Mouse (Mus musculus) heart, embryonic 10.5 days (tissue): ENCODE measurements at regions not wholly inside any gene's neighbourhood (a gene's known extent, or its start where the extent isn't known, plus 50 kb on each side); places are given as distances from the start of the nearest gene placed in this dataset.

Source experiments
- DNase-seq: peaks from one replicate; pipeline ENCODE4 v3.0.0-alpha.2; 2017; ENCODE audit warnings: low spot score
- H3K27ac ChIP-seq: fragments of 300-500 bp; sonication (generic); 2 replicates; pipeline ENCODE4 v1.5.1; 2016; ENCODE audit warnings: mild to moderate bottlenecking
- H3K27me3 ChIP-seq: fragments of 300-500 bp; sonication (generic); 2 replicates; pipeline ENCODE4 v1.6.1; 2016; ENCODE audit warnings: mild to moderate bottlenecking; ENCODE audit not compliant: poor library complexity, insufficient read depth, severe bottlenecking
- H3K36me3 ChIP-seq: fragments of 300-500 bp; sonication (generic); 2 replicates; pipeline ENCODE4 v1.6.1; 2016; ENCODE audit warnings: mild to moderate bottlenecking, moderate library complexity
- H3K4me1 ChIP-seq: fragments of 300-500 bp; sonication (generic); 2 replicates; pipeline ENCODE4 v1.6.1; 2016; ENCODE audit warnings: mild to moderate bottlenecking
- H3K4me3 ChIP-seq: fragments of 300-500 bp; sonication (generic); 2 replicates; pipeline ENCODE4 v1.5.1; 2016; ENCODE audit warnings: mild to moderate bottlenecking, moderate library complexity
- H3K9me3 ChIP-seq: fragments of 300-500 bp; sonication (generic); 2 replicates; pipeline ENCODE4 v1.6.1; 2016; ENCODE audit warnings: mild to moderate bottlenecking, moderate library complexity
- WGBS: fragments of 180-500 bp; shearing (Covaris S2); methylation state at CpG from one replicate; pipeline ENCODE4 v1.1.7; 2016; 5-methylcytosine and 5-hydroxymethylcytosine counted together

DNA sequence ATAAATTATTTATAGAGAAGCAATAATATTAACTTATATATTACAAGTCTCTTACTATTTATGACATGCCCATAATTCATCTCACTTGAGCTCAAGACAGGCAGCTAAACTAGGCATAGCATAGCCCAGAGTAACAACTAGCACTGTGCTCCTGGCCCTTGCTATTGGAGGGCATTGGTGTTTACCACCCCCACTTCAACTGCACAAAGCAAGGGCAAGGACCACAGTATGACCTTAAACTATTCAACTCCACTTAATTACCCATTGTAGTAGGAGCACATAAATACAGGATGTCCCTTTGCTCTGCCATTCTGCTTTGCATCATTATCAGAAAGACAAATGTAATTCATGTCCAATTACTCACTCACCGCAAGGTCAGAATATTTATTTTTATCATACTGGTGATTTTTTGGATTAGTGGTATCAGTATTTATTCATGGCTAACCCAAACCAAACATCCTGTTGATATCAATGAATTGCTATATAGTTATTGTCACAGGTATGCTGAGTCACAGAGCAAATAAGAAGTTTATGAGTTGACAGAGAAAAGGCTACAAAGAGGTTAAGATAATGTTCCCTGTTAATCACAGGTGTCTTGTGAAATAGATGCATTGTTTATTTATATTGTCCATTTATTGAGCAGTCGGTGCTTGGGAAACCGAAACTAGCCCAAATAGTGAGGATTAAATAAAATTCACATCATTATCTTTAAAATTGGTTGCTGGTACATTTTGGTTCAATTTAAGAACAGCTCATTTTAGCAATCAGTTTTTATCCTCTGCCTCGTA, 523.4 kb upstream of the A1bg start:
- DNase-seq = no peak
- no peaks in the 10 kb centered on the region for H3K36me3 ChIP-seq
- no peaks in the 10 kb centered on the region for H3K4me1 ChIP-seq
- H3K9me3 ChIP-seq = no peaks in the 10 kb centered on the region
- 87% methylated on average over 4 of the region's 4 CpGs for WGBS
- no peaks in the 10 kb centered on the region for H3K27me3 ChIP-seq
- H3K27ac ChIP-seq = no peak overlapping the region
- no peak overlapping the region for H3K4me3 ChIP-seq

DNA sequence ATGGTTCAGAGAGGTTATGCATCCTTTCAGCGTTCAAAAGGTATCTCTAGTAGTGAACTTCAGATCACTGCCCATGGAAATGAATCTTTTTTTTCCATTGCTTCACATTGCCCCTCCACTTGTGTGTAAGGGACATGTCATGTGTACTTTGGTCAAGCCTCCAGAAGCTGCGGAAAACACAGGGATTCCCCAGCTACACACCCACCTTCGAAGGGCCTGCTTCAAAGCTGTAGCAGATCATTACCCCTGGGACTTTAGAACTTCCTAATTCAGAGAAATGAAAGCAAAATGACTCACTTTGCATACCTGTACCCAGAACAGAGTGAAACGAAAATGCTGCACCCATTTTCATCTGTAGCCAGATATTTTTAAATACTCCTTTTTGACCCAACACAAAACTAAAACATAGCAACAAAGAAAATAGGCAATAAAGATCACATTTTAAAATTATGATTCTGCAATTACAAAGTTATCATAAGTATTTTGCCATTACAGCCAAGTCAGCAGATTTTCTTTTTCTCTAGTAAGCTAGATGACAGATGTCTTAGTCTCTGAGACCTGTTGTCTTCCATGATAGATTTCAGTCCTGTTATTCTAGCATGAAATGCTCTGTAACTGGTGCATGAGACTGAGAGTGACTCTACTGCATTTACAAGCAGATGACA, 519.1 kb upstream of the A1bg start:
- H3K27me3 ChIP-seq = no peaks in the 10 kb centered on the region
- H3K9me3 ChIP-seq = no peaks in the 10 kb centered on the region
- H3K36me3 ChIP-seq = no peaks in the 10 kb centered on the region
- DNase-seq = no peak
- no peaks in the 10 kb centered on the region for H3K4me1 ChIP-seq
- H3K27ac ChIP-seq = no peak overlapping the region
- no peak overlapping the region for H3K4me3 ChIP-seq
- 74% methylated on average over 4 of the region's 4 CpGs for WGBS

- WGBS = 94% methylated on average over 2 of the region's 2 CpGs
- H3K4me1 ChIP-seq = no peaks in the 10 kb centered on the region
- no peak overlapping the region for H3K27ac ChIP-seq
- H3K4me3 ChIP-seq = no peak overlapping the region
- no peaks in the 10 kb centered on the region for H3K36me3 ChIP-seq
- H3K27me3 ChIP-seq = no peaks in the 10 kb centered on the region
- no peak for DNase-seq
- H3K9me3 ChIP-seq = no peaks in the 10 kb centered on the region
Observed at GRCm38 (mm10) chr15:61441012-61441411, 518.2 kb upstream of the A1bg start.

GRCm38 (mm10) chr15:61440284-61440683, 517.5 kb upstream of the A1bg start:
- 69% methylated on average over 2 of the region's 2 CpGs for WGBS
- Histone ChIP-seq H3K27ac (no peak overlapping the region), H3K9me3 (no peaks in the 10 kb centered on the region), H3K4me1 (no peaks in the 10 kb centered on the region), H3K36me3 (no peaks in the 10 kb centered on the region), H3K27me3 (no peaks in the 10 kb centered on the region), H3K4me3 (no peak overlapping the region)
- DNase-seq = no peak

GRCm38 (mm10) chr15:61439623-61440170, 516.9 kb upstream of the A1bg start:
- WGBS = 88% methylated on average over 2 of the region's 2 CpGs
- no peaks in the 10 kb centered on the region for H3K9me3 ChIP-seq

GRCm38 (mm10) chr15:61428818-61429415, 506.1 kb upstream of the A1bg start:
- DNase-seq = no peak
- H3K4me3 ChIP-seq = no peak overlapping the region
- 79% methylated on average over 2 of the region's 2 CpGs for WGBS
- no peaks in the 10 kb centered on the region for H3K4me1 ChIP-seq
- no peaks in the 10 kb centered on the region for H3K27me3 ChIP-seq
- no peak overlapping the region for H3K27ac ChIP-seq
- no peaks in the 10 kb centered on the region for H3K9me3 ChIP-seq
- H3K36me3 ChIP-seq = no peaks in the 10 kb centered on the region

More at GRCm38 (mm10) chr15:61439623-61440170, 516.9 kb upstream of the A1bg start:
- no peak for DNase-seq
- H3K27me3 ChIP-seq = no peaks in the 10 kb centered on the region
- no peaks in the 10 kb centered on the region for H3K4me1 ChIP-seq
- H3K4me3 ChIP-seq = no peak overlapping the region
- H3K27ac ChIP-seq = no peak overlapping the region
- H3K36me3 ChIP-seq = no peaks in the 10 kb centered on the region

- Histone ChIP-seq H3K27me3 (no peaks in the 10 kb centered on the region), H3K4me1 (no peaks in the 10 kb centered on the region), H3K36me3 (no peaks in the 10 kb centered on the region), H3K4me3 (no peak overlapping the region), H3K9me3 (no peaks in the 10 kb centered on the region), H3K27ac (no peak overlapping the region)
- no peak for DNase-seq
- 80% methylated on average over 5 of the region's 5 CpGs for WGBS
Observed at GRCm38 (mm10) chr15:61422989-61423388, 500.2 kb upstream of the A1bg start.

GRCm38 (mm10) chr15:61417506-61417905, 494.7 kb upstream of the A1bg start:
- WGBS = 87% methylated on average over 2 of the region's 2 CpGs
- no peaks in the 10 kb centered on the region for H3K36me3 ChIP-seq
- no peak for DNase-seq
- H3K9me3 ChIP-seq = no peaks in the 10 kb centered on the region
- no peak overlapping the region for H3K27ac ChIP-seq
- no peaks in the 10 kb centered on the region for H3K27me3 ChIP-seq
- H3K4me3 ChIP-seq = no peak overlapping the region
- no peaks in the 10 kb centered on the region for H3K4me1 ChIP-seq

- DNase-seq = no peak
- no peaks in the 10 kb centered on the region for H3K36me3 ChIP-seq
- H3K27me3 ChIP-seq = no peaks in the 10 kb centered on the region
- H3K27ac ChIP-seq = no peak overlapping the region
- H3K9me3 ChIP-seq = no peaks in the 10 kb centered on the region
- no peak overlapping the region for H3K4me3 ChIP-seq
- no peaks in the 10 kb centered on the region for H3K4me1 ChIP-seq
- WGBS = 69% methylated on average over 3 of the region's 3 CpGs
Observed at GRCm38 (mm10) chr15:61416841-61417240, 494.0 kb upstream of the A1bg start.

DNA sequence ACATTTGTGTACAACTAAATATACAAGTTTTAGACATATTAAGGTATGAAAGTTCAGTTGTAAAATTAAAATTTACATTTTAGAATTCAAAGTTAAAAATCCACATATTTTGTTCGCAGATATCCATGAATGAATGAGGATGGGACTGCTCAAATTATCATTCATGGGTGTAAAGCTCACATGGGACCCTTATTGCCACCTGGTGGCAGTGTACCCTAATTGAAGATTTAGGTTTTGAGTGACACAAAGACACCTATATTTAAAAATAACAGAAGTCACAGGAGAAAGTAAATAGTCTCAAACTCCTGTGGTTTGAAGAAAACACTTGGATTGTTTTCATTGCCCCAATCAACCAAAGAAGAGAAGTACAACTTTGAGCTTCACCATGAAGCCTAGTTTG, 492.8 kb upstream of the A1bg start:
- WGBS = 48% methylated on average over 1 of the region's 1 CpGs
- no peaks in the 10 kb centered on the region for H3K36me3 ChIP-seq
- H3K9me3 ChIP-seq = no peaks in the 10 kb centered on the region
- no peak for DNase-seq
- no peak overlapping the region for H3K27ac ChIP-seq
- no peaks in the 10 kb centered on the region for H3K27me3 ChIP-seq
- H3K4me1 ChIP-seq = no peaks in the 10 kb centered on the region
- no peak overlapping the region for H3K4me3 ChIP-seq

DNA sequence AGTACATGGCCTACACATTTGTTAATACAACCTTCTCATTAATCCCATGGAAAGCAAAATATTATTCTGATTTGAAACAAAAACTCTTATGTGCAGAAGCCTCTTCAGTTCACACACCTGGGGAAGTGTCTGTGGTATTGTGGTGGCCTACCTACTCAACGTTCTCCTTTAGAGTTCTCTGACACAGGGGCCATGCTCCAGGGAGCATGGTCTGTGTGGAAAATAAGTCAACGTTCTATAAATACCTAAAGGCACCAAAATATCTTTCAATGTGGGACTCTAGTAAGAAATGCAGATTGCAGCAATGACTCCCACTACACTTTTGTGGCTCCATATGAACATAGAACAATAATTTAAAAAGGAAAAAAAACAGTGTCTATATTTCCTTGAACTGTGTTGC, 489.0 kb upstream of the A1bg start:
- Histone ChIP-seq H3K27ac (no peak overlapping the region), H3K36me3 (no peaks in the 10 kb centered on the region), H3K4me3 (no peak overlapping the region), H3K9me3 (no peaks in the 10 kb centered on the region), H3K27me3 (no peaks in the 10 kb centered on the region), H3K4me1 (no peaks in the 10 kb centered on the region)
- DNase-seq = no peak
- 76% methylated on average over 2 of the region's 2 CpGs for WGBS

DNA sequence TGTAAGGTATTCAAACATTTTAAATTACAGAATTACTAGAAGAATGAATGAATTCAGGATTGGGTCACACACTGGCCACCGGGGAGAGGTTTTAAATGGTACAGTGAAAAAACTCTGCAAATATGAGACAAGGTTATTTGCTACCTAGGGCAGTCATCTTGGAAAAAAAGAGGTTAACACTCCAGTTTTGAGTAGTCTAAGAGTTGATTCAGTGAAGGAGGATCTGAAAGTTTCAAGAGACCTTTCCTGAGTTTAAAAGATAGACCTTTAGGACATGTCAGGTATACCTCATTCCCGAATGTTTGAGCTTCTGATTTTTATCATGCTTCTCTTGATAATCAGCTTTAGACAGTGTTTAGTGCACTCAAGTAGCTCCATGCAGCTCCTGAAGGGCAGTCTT, 488.0 kb upstream of the A1bg start:
- 79% methylated on average over 2 of the region's 2 CpGs for WGBS
- H3K9me3 ChIP-seq = no peaks in the 10 kb centered on the region
- H3K4me3 ChIP-seq = no peak overlapping the region
- no peaks in the 10 kb centered on the region for H3K4me1 ChIP-seq
- H3K27me3 ChIP-seq = no peaks in the 10 kb centered on the region
- H3K36me3 ChIP-seq = no peaks in the 10 kb centered on the region
- no peak overlapping the region for H3K27ac ChIP-seq
- DNase-seq = no peak

DNA sequence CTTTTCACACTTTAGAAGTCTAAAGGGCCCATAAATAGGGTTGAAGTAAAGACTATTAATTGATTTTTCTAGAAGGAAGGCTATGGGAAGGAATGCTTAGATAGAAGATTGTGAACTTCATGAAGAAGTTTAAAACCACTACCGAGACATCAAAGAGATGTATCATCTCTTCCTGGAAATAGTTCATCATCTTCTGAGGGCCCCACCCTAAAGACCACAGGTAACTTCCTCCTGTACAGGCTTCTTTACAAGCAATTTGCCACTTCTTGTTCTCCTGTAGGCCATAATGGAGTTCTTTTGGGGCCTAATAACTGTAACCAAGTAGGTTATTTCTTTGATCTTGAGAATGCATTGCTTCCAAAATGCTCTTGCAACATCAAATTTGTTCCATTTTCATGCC, 485.8 kb upstream of the A1bg start:
- WGBS = 80% methylated on average over 1 of the region's 1 CpGs
- no peaks in the 10 kb centered on the region for H3K27me3 ChIP-seq
- H3K27ac ChIP-seq = no peak overlapping the region
- no peak overlapping the region for H3K4me3 ChIP-seq
- no peaks in the 10 kb centered on the region for H3K4me1 ChIP-seq
- H3K9me3 ChIP-seq = no peaks in the 10 kb centered on the region
- no peak for DNase-seq
- no peaks in the 10 kb centered on the region for H3K36me3 ChIP-seq
